Mouse (Mus musculus): ENCODE measurements around the gene Defb6.

Gene Defb6

DNA sequence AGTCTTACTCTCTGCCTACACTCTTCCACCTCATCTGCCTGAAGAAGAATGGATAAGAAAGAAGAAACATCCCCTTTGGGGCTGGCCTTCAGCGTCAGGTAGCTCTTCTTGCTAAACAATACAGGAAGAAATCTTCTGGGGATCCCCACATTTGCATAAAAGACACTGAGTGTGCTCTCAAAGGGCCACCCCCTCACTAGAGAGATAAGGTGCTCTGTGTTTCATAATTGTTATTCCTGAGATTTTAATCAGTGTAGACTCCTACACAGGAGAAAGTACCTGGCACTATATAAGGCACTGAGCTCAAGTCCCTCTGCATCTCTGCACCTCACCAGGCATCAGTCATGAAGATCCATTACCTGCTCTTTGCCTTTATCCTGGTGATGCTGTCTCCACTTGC, at the start of gene Defb6:
Defb6 (plus strand) TSS at position 318 of the 400 bp plus-strand sequence.
- DNase-seq (ENCODE audit: low spot score) = no peak

DNA sequence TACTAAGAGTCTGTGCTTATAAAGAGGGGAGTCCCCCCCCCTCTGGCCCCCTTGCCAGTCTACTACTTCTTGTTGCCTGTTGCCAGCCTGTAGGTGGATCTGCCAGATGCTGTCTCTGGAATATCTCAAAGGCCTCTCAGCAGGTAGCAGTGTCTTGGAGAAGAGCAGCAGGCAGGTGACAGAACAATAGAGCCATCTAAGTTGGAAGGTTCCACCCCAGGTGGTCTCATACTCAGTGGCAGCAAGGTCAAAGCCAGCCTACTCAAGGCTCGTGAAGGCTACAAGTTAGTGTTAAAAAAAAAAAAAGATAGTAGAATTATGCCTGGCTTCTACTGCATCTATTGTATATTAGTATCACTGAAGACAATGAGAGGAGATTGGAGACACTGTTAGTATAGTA, 12.8 kb downstream of the Defb6 start:
- DNase-seq (ENCODE audit: low spot score) = no peak

DNA sequence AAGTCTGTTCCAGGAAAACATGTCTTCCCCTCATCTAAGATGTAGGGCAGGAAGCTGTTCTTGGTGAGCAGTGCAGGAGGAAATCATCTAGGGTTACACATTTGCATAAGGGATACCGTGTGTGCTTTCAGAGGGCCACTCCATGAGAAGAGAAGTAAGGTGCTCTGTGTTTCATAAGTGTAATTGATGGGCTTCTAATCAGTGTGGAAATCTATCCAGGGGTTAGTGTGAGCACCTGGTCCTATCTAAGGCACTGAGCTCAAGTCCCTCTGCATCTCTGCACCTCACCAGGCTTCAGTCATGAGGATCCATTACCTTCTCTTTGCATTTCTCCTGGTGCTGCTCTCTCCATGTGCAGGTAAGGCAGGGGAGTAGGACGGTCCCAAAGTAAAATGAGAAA, 14.3 kb downstream of the Defb6 start, which contains the start of gene Defb46:
Defb46 (plus strand) TSS at position 301 of the 400 bp plus-strand sequence.
- DNase-seq (ENCODE audit: low spot score) = no peak

DNA sequence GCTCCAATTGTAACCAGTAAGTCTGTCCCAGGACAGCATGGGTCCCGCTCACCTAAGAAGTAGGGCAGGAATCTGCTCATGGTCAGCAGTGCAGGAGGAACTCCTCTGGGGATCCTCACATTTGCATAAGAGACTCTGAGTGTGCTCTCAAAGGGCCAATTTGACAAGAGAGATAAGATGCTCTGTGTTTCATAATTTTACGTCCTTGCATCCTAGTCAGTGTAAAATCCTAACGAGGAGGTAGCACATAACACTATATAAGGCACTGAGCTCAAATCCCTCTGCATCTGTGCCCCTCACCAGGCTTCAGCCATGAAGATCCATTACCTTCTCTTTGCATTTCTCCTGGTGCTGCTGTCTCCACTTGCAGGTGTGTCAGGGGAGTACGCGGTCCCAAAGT, 22.0 kb downstream of the Defb6 start, which contains the start of gene Defb5:
Defb5 (plus strand) TSS at position 301 of the 400 bp plus-strand sequence.
- DNase-seq (ENCODE audit: low spot score) = no peak

DNA sequence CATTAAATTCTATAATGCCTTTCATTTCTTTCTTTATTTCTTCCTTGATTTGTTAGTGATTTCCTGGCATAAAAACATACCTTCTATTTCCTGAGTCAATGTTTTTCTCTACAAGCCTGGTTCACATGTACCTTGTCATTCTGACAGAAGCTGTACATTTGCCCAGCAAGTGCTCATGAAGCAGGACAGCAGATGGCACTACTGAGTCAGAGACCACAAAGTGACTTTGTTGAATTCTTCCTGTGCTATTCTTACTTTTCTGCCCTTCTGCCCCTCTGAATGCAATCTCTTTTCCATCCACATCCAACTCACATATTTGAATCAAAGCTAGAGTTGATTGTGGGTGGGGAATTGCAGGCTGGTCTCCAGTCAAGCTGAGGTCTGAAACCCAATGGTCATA, 32.9 kb downstream of the Defb6 start:
- no peak for DNase-seq (ENCODE audit: low spot score)

DNA sequence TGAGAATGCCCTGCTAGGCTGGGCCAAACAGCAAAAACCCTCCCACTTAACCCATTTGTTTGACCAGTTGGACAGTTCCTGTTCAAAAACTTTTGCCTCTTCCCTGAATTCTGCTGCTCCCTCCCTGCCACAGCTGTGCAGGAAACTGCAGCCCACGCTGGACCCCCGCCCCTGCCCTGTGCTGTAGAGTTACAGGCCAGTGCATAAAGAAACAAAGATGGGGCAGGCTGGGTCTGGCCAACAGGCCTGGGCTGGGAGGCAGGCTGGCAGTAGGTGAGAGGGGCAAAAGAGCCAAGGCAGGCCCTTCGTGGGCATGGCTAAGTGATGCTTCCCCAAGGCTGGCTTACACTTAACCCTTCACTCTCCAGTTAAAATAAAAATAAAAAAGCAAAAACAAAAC, 34.4 kb downstream of the Defb6 start:
- DNase-seq (ENCODE audit: low spot score) = no peak

Data from layer of hippocampus, adult 11-12 months (tissue).